Mouse (Mus musculus): Measurements from ENCODE around the gene Mipep.

DNA sequence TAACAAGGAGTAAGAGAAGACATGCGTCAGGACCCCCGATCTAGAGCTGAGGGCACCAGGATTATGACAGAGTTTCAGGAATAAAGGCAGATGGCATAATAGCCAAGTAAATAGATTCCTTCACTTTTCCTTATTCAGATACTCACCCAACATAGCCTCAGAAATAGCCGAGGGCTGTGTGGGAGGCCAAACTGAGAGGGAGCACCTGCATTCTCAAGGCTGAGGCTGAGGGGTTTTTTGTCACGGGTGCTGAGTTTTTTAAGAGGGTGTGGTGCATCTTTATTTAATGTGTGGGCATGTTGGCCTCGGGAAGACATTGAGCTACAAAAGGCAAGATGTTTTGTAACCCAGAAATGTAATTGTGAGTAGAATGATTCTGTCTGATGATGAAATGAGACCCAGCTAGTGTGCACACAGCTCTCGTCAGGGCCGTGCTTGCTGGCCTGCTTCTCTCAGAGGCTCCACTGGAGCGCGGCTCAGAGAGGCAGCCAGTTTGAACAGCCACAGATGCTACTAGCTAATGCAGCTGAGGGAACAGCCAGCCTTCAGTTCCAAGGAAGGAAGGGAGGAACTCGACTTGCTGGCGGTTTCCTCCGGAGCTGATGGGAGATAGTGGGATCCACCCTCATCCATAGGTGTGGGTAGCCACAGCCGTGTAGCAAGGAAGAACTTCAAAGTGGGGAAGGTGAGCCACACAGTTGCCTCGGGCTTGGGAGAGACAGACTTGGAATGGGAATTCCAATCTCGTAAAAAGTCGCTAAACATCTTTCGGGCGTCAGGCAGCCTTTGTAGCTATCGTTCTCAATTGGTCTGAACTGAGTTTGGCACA is 111.0 kb downstream of the Mipep start:
- TF ChIP-seq CTCF (IDR thresholded peaks at IDR 0.05; ENCODE audit: borderline replicate concordance, control insufficient read depth, extremely low read depth, insufficient read depth, low read length, poor library complexity) (no peak), POLR2A (IDR thresholded peaks at IDR 0.05; ENCODE audit: control insufficient read depth, extremely low read depth, insufficient read depth, low read length, poor library complexity) (no peak)
